Mouse (Mus musculus) liver, postnatal 0 days (tissue): Measurements from ENCODE around the gene Acss2. TPM values are rescaled to one million over a fixed set of nuclear protein-coding genes. Genes with fewer than 3 reads are reported as not detected.

Source experiments
- ATAC-seq: fragments of 200-750 bp; cut with Nextera tagmentation; 2 replicates; pipeline ENCODE4 v1.8.0; 2017; ENCODE audit warnings: mild to moderate bottlenecking, moderate library complexity
- DNase-seq: peaks from one replicate; pipeline ENCODE4 v3.0.0-alpha.2; 2016
- H3K27ac ChIP-seq: fragments of 300-500 bp; sonication (generic); 2 replicates; pipeline ENCODE4 v1.5.1; 2014; ENCODE audit warnings: antibody characterized with exemption, moderate library complexity, mild to moderate bottlenecking, low read depth
- H3K27me3 ChIP-seq: fragments of 300-500 bp; sonication (generic); 2 replicates; pipeline ENCODE4 v1.6.1; 2014; ENCODE audit warnings: low read length, control low read depth, mixed read lengths; ENCODE audit not compliant: insufficient read depth
- H3K36me3 ChIP-seq: fragments of 300-500 bp; sonication (generic); replicated peaks from 2 replicates; pipeline ENCODE4 v1.6.1; 2014; ENCODE audit warnings: mild to moderate bottlenecking, control low read depth, low read length, moderate library complexity, mixed read lengths; ENCODE audit not compliant: insufficient read depth
- H3K4me1 ChIP-seq: fragments of 300-500 bp; sonication (generic); 2 replicates; pipeline ENCODE4 v1.6.1; 2014; ENCODE audit warnings: antibody characterized with exemption, mild to moderate bottlenecking, control low read depth; ENCODE audit not compliant: insufficient read depth
- H3K4me2 ChIP-seq: fragments of 300-500 bp; sonication (generic); 2 replicates; pipeline ENCODE4 v1.6.1; 2014; ENCODE audit warnings: low read depth, mild to moderate bottlenecking, low read length, moderate library complexity, mixed read lengths
- H3K4me3 ChIP-seq: fragments of 300-500 bp; sonication (generic); 2 replicates; pipeline ENCODE4 v1.5.1; 2014; ENCODE audit warnings: low read depth, low read length
- H3K9ac ChIP-seq: fragments of 300-500 bp; sonication (generic); replicated peaks from 2 replicates; pipeline ENCODE4 v1.6.1; 2014; ENCODE audit warnings: mild to moderate bottlenecking, moderate library complexity
- H3K9me3 ChIP-seq: fragments of 300-500 bp; sonication (generic); 2 replicates; pipeline ENCODE4 v1.6.1; 2016; ENCODE audit warnings: mild to moderate bottlenecking, control low read depth, low read length, mixed read lengths
- CTCF ChIP-seq: sonication (generic); IDR thresholded peaks from 2 replicates; pipeline ENCODE4 v1.5.1; 2016; ENCODE audit warnings: antibody characterized with exemption, low read depth
- EP300 ChIP-seq: IDR thresholded peaks from 2 replicates; pipeline ENCODE4 v1.6.1; 2016; ENCODE audit warnings: antibody characterized with exemption, low read depth, mild to moderate bottlenecking
- WGBS: fragments of 180-500 bp; shearing (Covaris S2); extraction: QIAGEN DNeasy Blood & Tissue Kit; methylation state at CpG from one replicate; pipeline ENCODE4 v1.1.7; 2014; ENCODE audit not compliant: insufficient replicate concordance; 5-methylcytosine and 5-hydroxymethylcytosine counted together
- microRNA counts: library from miRNA; unstranded; fragments of <30 nt; microRNA quantifications from one replicate; lab custom pipeline; 2015
- microRNA-seq: library from miRNA; unstranded; fragments of <30 nt; microRNA quantifications from one replicate; pipeline ENCODE4, GENCODE M21; 2016
- polyA plus RNA-seq: library from polyadenylated mRNA; unstranded; fragments of >200 nt; fragmentation: Nextera tagmentation; extraction: Ambion mirVana; gene quantifications from 2 replicates; pipeline ENCODE4 v1.2.1, GENCODE M21; 2015

Gene Acss2
- polyA plus RNA-seq, 1 experiment from 2014 or later, result 7.5 TPM

GRCm38 (mm10) chr2:155630153-155630552 lies 112.4 kb downstream of the Acss2 start:
- no peak overlapping the region for H3K4me2 ChIP-seq
- no peak overlapping the region for H3K4me3 ChIP-seq
- TF ChIP-seq EP300, result no peak
- no peak for TF ChIP-seq CTCF
- DNase-seq (no peak), ATAC-seq (no peak)
- H3K9ac ChIP-seq, result no peak overlapping the region
- peaks cover 18% of the 10 kb centered on the region for H3K36me3 ChIP-seq
- no peak overlapping the region for H3K27ac ChIP-seq
- H3K4me1 ChIP-seq, result peaks cover 9% of the 10 kb centered on the region
- H3K27me3 ChIP-seq, result peaks cover 41% of the 10 kb centered on the region
- no peaks in the 10 kb centered on the region for H3K9me3 ChIP-seq
- 35% methylated on average over 20 of the region's 20 CpGs for WGBS

GRCm38 (mm10) chr2:155630590-155631416 lies 113.1 kb downstream of the Acss2 start:
- no peak overlapping the region for H3K4me3 ChIP-seq
- peaks cover 9% of the 10 kb centered on the region for H3K4me1 ChIP-seq
- H3K4me2 ChIP-seq, result no peak overlapping the region
- peaks cover 40% of the 10 kb centered on the region for H3K27me3 ChIP-seq
- WGBS, result 29% methylated on average over 43 of the region's 43 CpGs
- no peak overlapping the region for H3K27ac ChIP-seq
- H3K9ac ChIP-seq, result no peak overlapping the region
- no peaks in the 10 kb centered on the region for H3K9me3 ChIP-seq
- DNase-seq (peak; percentile 20), ATAC-seq (no peak)
- H3K36me3 ChIP-seq, result peaks cover 24% of the 10 kb centered on the region
- TF ChIP-seq EP300, result no peak
- no peak for TF ChIP-seq CTCF

- peaks cover 38% of the 10 kb centered on the region for H3K27me3 ChIP-seq
- DNase-seq, result no peak
- peaks cover 9% of the 10 kb centered on the region for H3K4me1 ChIP-seq
- H3K9me3 ChIP-seq, result no peaks in the 10 kb centered on the region
- H3K4me3 ChIP-seq, result no peak overlapping the region
- no peak for ATAC-seq
- no peak overlapping the region for H3K4me2 ChIP-seq
- no peak overlapping the region for H3K9ac ChIP-seq
- WGBS, result 78% methylated on average over 30 of the region's 30 CpGs
- peaks cover 36% of the 10 kb centered on the region for H3K36me3 ChIP-seq
- no peak overlapping the region for H3K27ac ChIP-seq
- TF ChIP-seq EP300, result no peak
- TF ChIP-seq CTCF, result no peak
Observed at GRCm38 (mm10) chr2:155632138-155632936, 114.6 kb downstream of the Acss2 start.

GRCm38 (mm10) chr2:155633121-155633520 lies 115.4 kb downstream of the Acss2 start:
- Histone ChIP-seq H3K9me3 (no peaks in the 10 kb centered on the region), H3K27me3 (peaks cover 32% of the 10 kb centered on the region), H3K4me2 (no peak overlapping the region), H3K36me3 (peaks cover 38% of the 10 kb centered on the region), H3K27ac (no peak overlapping the region), H3K4me3 (no peak overlapping the region), H3K9ac (no peak overlapping the region), H3K4me1 (peaks cover 16% of the 10 kb centered on the region)
- 76% methylated on average over 19 of the region's 19 CpGs for WGBS
- ATAC-seq (no peak), DNase-seq (no peak)
- TF ChIP-seq CTCF (no peak), EP300 (no peak)

- WGBS, result 77% methylated on average over 9 of the region's 9 CpGs
Observed at GRCm38 (mm10) chr2:155633731-155634130, 116.0 kb downstream of the Acss2 start.

GRCm38 (mm10) chr2:155634562-155634961 lies 116.8 kb downstream of the Acss2 start:
- H3K4me1 ChIP-seq, result peaks cover 18% of the 10 kb centered on the region
- peaks cover 17% of the 10 kb centered on the region for H3K27me3 ChIP-seq
- no peak for DNase-seq
- H3K4me2 ChIP-seq, result no peak overlapping the region
- TF ChIP-seq EP300, result no peak
- TF ChIP-seq CTCF, result no peak
- H3K9ac ChIP-seq, result no peak overlapping the region
- no peak overlapping the region for H3K4me3 ChIP-seq
- ATAC-seq, result no peak
- WGBS, result 92% methylated on average over 8 of the region's 8 CpGs
- no peak overlapping the region for H3K27ac ChIP-seq
- H3K9me3 ChIP-seq, result no peaks in the 10 kb centered on the region
- H3K36me3 ChIP-seq, result peaks cover 38% of the 10 kb centered on the region

More at GRCm38 (mm10) chr2:155633731-155634130, 116.0 kb downstream of the Acss2 start:
- Histone ChIP-seq H3K9ac (no peak overlapping the region), H3K27ac (no peak overlapping the region), H3K4me1 (peaks cover 18% of the 10 kb centered on the region), H3K27me3 (peaks cover 26% of the 10 kb centered on the region), H3K4me2 (no peak overlapping the region), H3K36me3 (peaks cover 38% of the 10 kb centered on the region), H3K4me3 (no peak overlapping the region), H3K9me3 (no peaks in the 10 kb centered on the region)
- DNase-seq, result no peak
- no peak for TF ChIP-seq EP300
- TF ChIP-seq CTCF, result no peak
- ATAC-seq, result no peak

MicroRNAs within 50 kb of the gene (microRNA counts, 519-probe panel; counts per million panel counts)
- microRNA mmu-miR-499 (lab: Ali Mortazavi, UCI), result not detected

Small RNA genes lying within 50 kb of the gene (microRNA-seq; reads per million reads assigned to microRNA genes)
- 50.7 reads per million, percentile 37 among the genes with 10 or more reads in this experiment for gene Mir499

Other genes with a start within 250 kb of the Acss2 start
- 68.0 and 83.2 TPM in 2 replicates for gene Map1lc3a, start 241.7 kb upstream of the Acss2 start, polyA plus RNA-seq
- gene Pigu, start 160.5 kb upstream of the Acss2 start, polyA plus RNA-seq, result 15.3 and 15.9 TPM in 2 replicates
- 28.0 and 29.5 TPM in 2 replicates for gene Trp53inp2, start 136.9 kb upstream of the Acss2 start, polyA plus RNA-seq
- 6.3 and 6.4 TPM in 2 replicates for gene Ncoa6, start 44.1 kb upstream of the Acss2 start, polyA plus RNA-seq
- gene Ggt7, start 289 bp downstream of the Acss2 start, polyA plus RNA-seq, result 0.22 and 0.25 TPM in 2 replicates
- gene Gss, start 74.9 kb downstream of the Acss2 start, polyA plus RNA-seq, result 48.9 and 49.3 TPM in 2 replicates
- 0.15 and 0.38 TPM in 2 replicates for gene Myh7b, start 93.3 kb downstream of the Acss2 start, polyA plus RNA-seq
- gene Trpc4ap, start 174.4 kb downstream of the Acss2 start, polyA plus RNA-seq, result 41.5 and 43.2 TPM in 2 replicates
- gene Edem2, start 211.5 kb downstream of the Acss2 start, polyA plus RNA-seq, result 28.4 and 30.2 TPM in 2 replicates
- gene Gm17581, start 217.9 kb downstream of the Acss2 start, polyA plus RNA-seq, result not detected in 2 replicates
- 1.1 and 1.7 TPM in 2 replicates for gene Procr, start 233.2 kb downstream of the Acss2 start, polyA plus RNA-seq